Mouse (Mus musculus) megakaryocyte, embryonic 14.5 days (primary cell): ENCODE data around the gene Zfp451.
"Not testable (repeated sequence)": the region's sequence is repeated elsewhere in the genome, so short reads cannot be mapped to it uniquely, and the experiment has no call there.

Experiments used
- FLI1 ChIP-seq: IDR thresholded peaks from 2 replicates; pipeline ENCODE4 v1.6.1; 2012; ENCODE audit warnings: low read length, inconsistent platforms, mixed read lengths
- GATA1 ChIP-seq: IDR thresholded peaks from 3 replicates; pipeline ENCODE4 v1.6.1; 2012; ENCODE audit warnings: mixed read lengths, low read length, inconsistent platforms, borderline replicate concordance

DNA sequence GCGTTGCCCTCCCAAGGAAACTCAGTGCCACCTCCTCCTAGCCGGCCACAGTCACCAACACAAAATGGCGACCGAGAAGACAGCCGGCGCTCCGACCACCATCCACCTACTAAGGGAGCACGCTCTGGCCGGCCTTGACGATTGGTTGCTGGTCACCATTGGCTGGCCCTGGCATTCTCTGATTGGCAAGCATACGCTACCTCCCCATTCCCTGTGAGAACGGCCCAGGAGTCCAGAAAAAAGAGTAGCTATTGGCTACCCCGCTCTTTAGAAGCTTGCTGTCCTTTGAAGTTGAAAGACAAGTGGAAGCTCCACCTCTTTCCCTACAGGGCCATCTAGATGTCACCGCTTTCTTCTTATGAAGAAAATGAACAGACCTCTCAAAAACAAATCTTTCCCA lies 24.6 kb upstream of the Zfp451 start:
- TF ChIP-seq GATA1, FLI1: not testable (repeated sequence)
